Mouse (Mus musculus): Measurements from ENCODE around the gene Bloc1s4. TPM values are rescaled to one million over a fixed set of nuclear protein-coding genes. Genes with fewer than 3 reads are reported as not detected.

The Bloc1s4 gene
- polyA plus RNA-seq, 1 experiment from 2014 or later: 26.1 TPM

DNA sequence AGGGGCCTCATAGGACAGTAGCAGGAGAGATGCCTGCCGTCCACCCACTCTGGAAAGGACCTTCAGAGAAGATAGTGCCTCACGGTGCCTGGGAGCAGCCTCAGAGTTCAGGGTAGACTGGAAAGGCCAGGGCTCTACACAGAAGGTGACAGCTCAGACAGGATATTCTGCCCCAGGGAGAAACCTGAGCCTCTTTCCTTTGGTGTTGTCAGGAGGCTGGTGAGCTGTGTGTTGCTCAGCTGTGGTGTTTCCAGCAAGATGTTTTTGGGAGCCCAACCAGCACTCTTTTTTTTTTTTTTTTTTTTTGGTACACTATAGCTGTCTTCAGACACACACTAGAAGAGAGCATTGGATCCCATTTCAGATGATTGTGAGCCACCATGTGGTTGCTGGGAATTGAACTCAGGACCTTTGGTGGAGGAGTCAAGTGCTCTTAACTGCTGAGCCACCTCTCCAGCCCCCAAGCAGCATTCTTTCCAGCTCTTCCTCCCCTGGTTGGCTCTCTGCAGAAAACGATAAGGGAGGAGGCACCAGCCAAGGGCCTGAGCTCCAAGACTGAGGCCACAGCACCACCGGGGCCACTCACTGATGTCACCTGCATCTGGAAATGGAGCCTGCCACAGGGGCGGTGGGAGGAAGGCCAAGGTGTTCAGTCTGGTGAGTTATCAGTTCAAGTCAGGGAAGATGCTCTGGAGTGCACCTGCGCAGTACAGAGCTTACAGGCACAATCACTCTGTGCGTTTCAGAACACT, 16.4 kb downstream of the Bloc1s4 start:
- DNase-seq (ENCODE audit: low spot score): no peak
- Histone ChIP-seq H3K27me3 (ENCODE audit: control insufficient read depth, insufficient read depth, low read length) (no peaks in the 10 kb centered on the region), H3K4me2 (replicated peaks) (no peak overlapping the region), H3K36me3 (replicated peaks; ENCODE audit: control insufficient read depth, insufficient read depth) (no peaks in the 10 kb centered on the region), H3K9me3 (ENCODE audit: control insufficient read depth, low read length) (no peaks in the 10 kb centered on the region), H3K4me3 (replicated peaks; ENCODE audit: low read length) (no peak overlapping the region), H3K27ac (no peak overlapping the region), H3K9ac (no peak overlapping the region), H3K4me1 (replicated peaks; ENCODE audit: control insufficient read depth, insufficient read depth, low read length) (no peaks in the 10 kb centered on the region)
- WGBS: 77% methylated on average over 7 of the region's 7 CpGs
- no peak for ATAC-seq (ENCODE audit: low FRiP score)

DNA sequence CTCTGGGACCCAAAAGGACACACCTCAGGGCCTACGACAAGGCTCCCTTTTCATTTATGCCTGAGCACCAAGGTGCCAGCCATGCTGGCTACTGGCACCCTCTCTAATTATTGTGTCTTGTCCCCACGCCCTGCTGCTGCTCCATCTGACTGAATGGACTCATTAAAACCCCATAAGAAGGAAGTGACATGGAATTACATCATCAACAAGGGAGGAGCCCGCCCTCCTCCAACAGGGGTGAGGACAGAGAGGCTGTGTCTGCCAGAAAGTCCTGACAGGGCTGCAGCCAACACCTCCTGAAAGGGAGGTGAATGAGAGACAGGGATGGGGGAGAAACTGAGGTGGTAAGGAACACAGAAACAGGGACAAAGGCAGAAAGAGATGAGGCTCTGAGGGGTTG, 17.8 kb downstream of the Bloc1s4 start:
- H3K4me1 ChIP-seq (replicated peaks; ENCODE audit: control insufficient read depth, insufficient read depth, low read length): no peaks in the 10 kb centered on the region
- WGBS: 64% methylated on average over 3 of the region's 3 CpGs
- no peak for DNase-seq (ENCODE audit: low spot score)
- no peak overlapping the region for H3K9ac ChIP-seq
- H3K9me3 ChIP-seq (ENCODE audit: control insufficient read depth, low read length): no peaks in the 10 kb centered on the region
- H3K4me2 ChIP-seq (replicated peaks): no peak overlapping the region
- H3K4me3 ChIP-seq (replicated peaks; ENCODE audit: low read length): no peak overlapping the region
- ATAC-seq (ENCODE audit: low FRiP score): no peak
- H3K27me3 ChIP-seq (ENCODE audit: control insufficient read depth, insufficient read depth, low read length): no peaks in the 10 kb centered on the region
- H3K27ac ChIP-seq: no peak overlapping the region
- H3K36me3 ChIP-seq (replicated peaks; ENCODE audit: control insufficient read depth, insufficient read depth): no peaks in the 10 kb centered on the region

DNA sequence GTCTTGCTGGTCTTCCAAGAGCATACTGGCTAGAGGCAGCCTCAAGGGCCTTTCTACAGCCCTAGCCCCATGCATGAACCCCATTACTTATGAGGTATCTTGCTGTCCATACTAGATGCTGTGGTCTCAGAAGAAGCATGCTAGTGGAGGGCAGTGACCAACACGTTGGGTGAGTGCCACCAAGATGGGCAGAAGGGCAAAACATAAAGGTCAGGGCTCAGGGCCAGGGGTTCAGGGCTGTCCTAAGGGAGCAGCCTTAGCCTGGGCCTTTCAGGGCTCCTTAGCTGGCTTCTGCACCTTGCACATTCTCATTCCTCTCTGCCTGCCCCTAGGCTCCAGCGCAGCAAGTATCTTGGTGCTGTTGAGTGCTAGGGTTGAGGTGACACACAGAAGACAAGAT, 18.5 kb downstream of the Bloc1s4 start:
- H3K9me3 ChIP-seq (ENCODE audit: control insufficient read depth, low read length): no peaks in the 10 kb centered on the region
- DNase-seq (ENCODE audit: low spot score) (no peak), ATAC-seq (ENCODE audit: low FRiP score) (no peak)
- H3K4me2 ChIP-seq (replicated peaks): no peak overlapping the region
- H3K4me1 ChIP-seq (replicated peaks; ENCODE audit: control insufficient read depth, insufficient read depth, low read length): no peaks in the 10 kb centered on the region
- no peak overlapping the region for H3K27ac ChIP-seq
- WGBS: 95% methylated on average over 2 of the region's 2 CpGs
- H3K36me3 ChIP-seq (replicated peaks; ENCODE audit: control insufficient read depth, insufficient read depth): no peaks in the 10 kb centered on the region
- no peaks in the 10 kb centered on the region for H3K27me3 ChIP-seq (ENCODE audit: control insufficient read depth, insufficient read depth, low read length)
- H3K4me3 ChIP-seq (replicated peaks; ENCODE audit: low read length): no peak overlapping the region
- no peak overlapping the region for H3K9ac ChIP-seq

DNA sequence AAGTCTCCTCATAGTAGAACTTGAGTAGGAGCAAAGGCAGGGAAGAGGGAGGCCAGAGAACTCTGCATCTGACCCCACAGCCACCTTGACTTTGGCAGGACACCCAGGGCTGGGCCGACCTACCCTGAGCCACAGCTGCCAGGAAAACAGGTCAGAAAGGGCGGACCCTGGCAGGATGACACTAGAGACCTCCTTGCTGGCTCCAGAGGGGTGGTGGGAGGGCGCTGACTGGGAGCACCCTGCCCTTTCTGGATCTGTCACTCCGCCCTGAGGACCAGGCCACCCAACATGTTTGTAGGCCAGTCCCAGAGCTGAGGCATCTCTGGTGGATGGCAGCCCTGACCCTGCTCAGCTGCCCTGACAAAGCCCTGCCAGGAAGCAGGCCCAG, 19.4 kb downstream of the Bloc1s4 start:
- Histone ChIP-seq H3K4me2 (replicated peaks) (no peak overlapping the region), H3K9ac (no peak overlapping the region), H3K9me3 (ENCODE audit: control insufficient read depth, low read length) (no peaks in the 10 kb centered on the region), H3K4me1 (replicated peaks; ENCODE audit: control insufficient read depth, insufficient read depth, low read length) (no peaks in the 10 kb centered on the region), H3K36me3 (replicated peaks; ENCODE audit: control insufficient read depth, insufficient read depth) (no peaks in the 10 kb centered on the region), H3K27me3 (ENCODE audit: control insufficient read depth, insufficient read depth, low read length) (no peaks in the 10 kb centered on the region), H3K27ac (no peak overlapping the region), H3K4me3 (replicated peaks; ENCODE audit: low read length) (no peak overlapping the region)
- 85% methylated on average over 4 of the region's 4 CpGs for WGBS
- ATAC-seq (ENCODE audit: low FRiP score) (no peak), DNase-seq (ENCODE audit: low spot score) (no peak)

DNA sequence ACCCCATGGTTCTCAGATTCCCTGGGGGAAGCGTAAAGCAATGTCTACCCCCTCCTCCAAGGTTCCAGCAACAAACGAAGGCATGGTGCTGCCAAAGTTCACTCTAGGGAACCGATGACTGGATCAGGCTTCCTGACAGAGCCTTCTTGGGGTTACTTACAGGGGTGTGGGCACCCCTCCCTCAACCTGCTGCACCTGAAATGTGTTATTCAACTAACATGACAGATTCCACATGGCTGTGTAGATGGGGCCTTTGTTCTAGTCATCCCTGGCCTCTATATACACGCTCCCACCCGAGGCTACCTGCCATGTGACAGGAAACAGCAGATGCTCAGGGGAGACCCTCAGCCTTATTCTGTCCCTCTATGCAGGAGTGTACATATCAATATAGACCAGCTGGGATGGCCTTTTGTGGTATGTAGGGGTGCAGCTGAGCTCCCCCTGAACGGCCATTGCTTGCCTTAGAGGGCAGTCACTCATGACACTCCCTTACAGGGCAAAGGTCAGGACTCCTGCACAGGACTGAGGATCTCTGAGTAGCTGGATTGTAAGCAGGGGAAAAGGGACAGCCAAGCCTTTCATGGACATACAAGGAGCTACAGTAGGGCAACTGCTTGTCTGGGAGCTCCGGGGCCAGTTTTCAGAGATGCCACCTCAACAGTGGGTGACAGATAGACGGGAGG, 19.9 kb downstream of the Bloc1s4 start:
- Histone ChIP-seq H3K4me2 (replicated peaks) (no peak overlapping the region), H3K4me1 (replicated peaks; ENCODE audit: control insufficient read depth, insufficient read depth, low read length) (no peaks in the 10 kb centered on the region), H3K4me3 (replicated peaks; ENCODE audit: low read length) (no peak overlapping the region), H3K27me3 (ENCODE audit: control insufficient read depth, insufficient read depth, low read length) (no peaks in the 10 kb centered on the region), H3K27ac (no peak overlapping the region), H3K9ac (no peak overlapping the region), H3K36me3 (replicated peaks; ENCODE audit: control insufficient read depth, insufficient read depth) (no peaks in the 10 kb centered on the region), H3K9me3 (ENCODE audit: control insufficient read depth, low read length) (no peaks in the 10 kb centered on the region)
- DNase-seq (ENCODE audit: low spot score) (no peak), ATAC-seq (ENCODE audit: low FRiP score) (no peak)
- WGBS: 74% methylated on average over 8 of the region's 8 CpGs

DNA sequence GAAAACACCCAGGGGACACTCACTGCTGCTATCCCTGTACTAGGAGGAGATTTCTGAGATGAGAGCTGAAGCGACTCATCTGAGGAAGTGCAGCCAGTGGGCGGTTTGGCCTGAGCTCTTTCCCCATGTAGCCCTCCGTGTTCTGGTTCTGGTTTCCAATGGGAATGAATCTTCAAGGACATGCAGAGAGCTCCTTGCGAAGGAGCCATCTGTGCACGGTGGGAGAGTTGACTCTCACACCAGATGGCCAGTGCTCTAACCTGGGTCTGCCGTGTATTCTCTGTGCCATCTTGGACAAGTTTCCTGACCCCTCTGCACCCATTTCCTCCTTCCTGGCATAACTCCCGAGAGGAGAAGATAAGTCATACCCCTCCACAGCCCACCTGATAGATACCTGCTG, 20.7 kb downstream of the Bloc1s4 start:
- DNase-seq (ENCODE audit: low spot score) (no peak), ATAC-seq (ENCODE audit: low FRiP score) (no peak)
- Histone ChIP-seq H3K4me3 (replicated peaks; ENCODE audit: low read length) (no peak overlapping the region), H3K27me3 (ENCODE audit: control insufficient read depth, insufficient read depth, low read length) (no peaks in the 10 kb centered on the region), H3K4me2 (replicated peaks) (no peak overlapping the region), H3K36me3 (replicated peaks; ENCODE audit: control insufficient read depth, insufficient read depth) (no peaks in the 10 kb centered on the region), H3K27ac (no peak overlapping the region), H3K9me3 (ENCODE audit: control insufficient read depth, low read length) (no peaks in the 10 kb centered on the region), H3K9ac (no peak overlapping the region), H3K4me1 (replicated peaks; ENCODE audit: control insufficient read depth, insufficient read depth, low read length) (no peaks in the 10 kb centered on the region)
- WGBS: 74% methylated on average over 7 of the region's 7 CpGs

DNA sequence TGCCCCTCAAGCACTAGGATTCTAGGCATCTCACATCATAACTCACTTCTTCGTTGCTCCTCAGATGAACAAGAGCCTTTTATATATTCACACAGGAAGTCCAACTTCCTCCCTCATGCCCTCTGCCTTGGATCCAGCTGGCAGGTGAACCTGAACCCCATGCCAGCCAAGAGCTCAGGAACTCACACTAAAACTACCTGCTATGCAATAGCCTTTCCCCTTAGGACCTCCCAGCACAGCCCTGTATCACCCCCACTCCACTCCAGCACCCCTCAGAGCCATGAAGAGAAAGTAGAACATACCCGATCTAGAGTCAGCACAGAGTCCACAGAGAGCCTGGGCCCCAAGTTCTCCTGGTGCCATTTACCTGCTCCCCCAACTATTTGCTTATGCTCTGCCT, 21.3 kb downstream of the Bloc1s4 start:
- no peak for DNase-seq (ENCODE audit: low spot score)
- 77% methylated on average over 2 of the region's 2 CpGs for WGBS

DNA sequence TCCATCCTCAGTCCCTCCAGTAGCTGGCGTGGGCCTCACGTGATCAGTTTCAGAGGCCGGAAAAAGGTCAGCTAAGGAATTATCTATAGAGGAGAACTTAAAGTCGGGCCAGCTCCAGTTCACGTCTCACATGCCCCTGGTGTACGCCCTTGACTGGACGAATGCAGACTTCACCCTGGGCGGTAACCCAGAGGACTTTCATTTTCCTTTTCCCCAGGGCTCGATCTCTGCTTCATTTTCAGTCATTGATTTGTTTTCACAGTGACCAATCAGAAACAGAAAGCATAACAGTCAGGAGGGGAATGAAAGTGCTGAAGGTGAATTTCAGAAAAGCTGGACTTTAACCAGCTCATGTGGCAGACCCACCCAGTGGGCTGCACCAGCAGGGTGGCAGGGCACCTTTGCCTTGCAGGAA, 22.1 kb downstream of the Bloc1s4 start:
- no peaks in the 10 kb centered on the region for H3K4me1 ChIP-seq (replicated peaks; ENCODE audit: control insufficient read depth, insufficient read depth, low read length)
- H3K9ac ChIP-seq: no peak overlapping the region
- ATAC-seq (ENCODE audit: low FRiP score) (no peak), DNase-seq (ENCODE audit: low spot score) (no peak)
- no peak overlapping the region for H3K27ac ChIP-seq
- WGBS: 80% methylated on average over 9 of the region's 9 CpGs
- no peaks in the 10 kb centered on the region for H3K27me3 ChIP-seq (ENCODE audit: control insufficient read depth, insufficient read depth, low read length)
- no peak overlapping the region for H3K4me2 ChIP-seq (replicated peaks)
- H3K4me3 ChIP-seq (replicated peaks; ENCODE audit: low read length): no peak overlapping the region
- no peaks in the 10 kb centered on the region for H3K9me3 ChIP-seq (ENCODE audit: control insufficient read depth, low read length)
- H3K36me3 ChIP-seq (replicated peaks; ENCODE audit: control insufficient read depth, insufficient read depth): no peaks in the 10 kb centered on the region

More for the DNA sequence above, 21.3 kb downstream of the Bloc1s4 start:
- Histone ChIP-seq H3K4me2 (replicated peaks) (no peak overlapping the region), H3K4me3 (replicated peaks; ENCODE audit: low read length) (no peak overlapping the region), H3K36me3 (replicated peaks; ENCODE audit: control insufficient read depth, insufficient read depth) (no peaks in the 10 kb centered on the region), H3K27me3 (ENCODE audit: control insufficient read depth, insufficient read depth, low read length) (no peaks in the 10 kb centered on the region), H3K4me1 (replicated peaks; ENCODE audit: control insufficient read depth, insufficient read depth, low read length) (no peaks in the 10 kb centered on the region), H3K9ac (no peak overlapping the region), H3K9me3 (ENCODE audit: control insufficient read depth, low read length) (no peaks in the 10 kb centered on the region), H3K27ac (no peak overlapping the region)
- ATAC-seq (ENCODE audit: low FRiP score): no peak

DNA sequence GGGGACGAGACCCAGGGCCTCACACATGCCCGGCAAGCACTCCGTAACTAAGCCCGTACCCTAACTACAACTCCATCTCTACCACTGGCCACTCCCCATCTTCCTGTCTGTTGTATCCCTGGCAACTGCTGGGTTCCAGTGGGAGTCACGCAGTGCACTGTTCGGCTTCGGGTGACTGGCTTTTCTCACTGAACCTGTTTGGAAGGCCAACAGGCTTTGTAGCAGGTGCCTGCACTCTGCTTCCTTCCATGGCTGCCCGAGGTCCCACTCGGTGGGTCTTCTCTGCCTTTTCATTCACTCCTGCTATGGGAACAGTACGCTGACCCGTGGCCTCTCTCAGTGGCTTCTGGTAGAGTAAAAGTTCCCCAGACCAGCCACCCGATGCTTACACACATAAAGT, 22.6 kb downstream of the Bloc1s4 start:
- 65% methylated on average over 12 of the region's 12 CpGs for WGBS
- Histone ChIP-seq H3K27me3 (ENCODE audit: control insufficient read depth, insufficient read depth, low read length) (no peaks in the 10 kb centered on the region), H3K9me3 (ENCODE audit: control insufficient read depth, low read length) (no peaks in the 10 kb centered on the region), H3K4me2 (replicated peaks) (no peak overlapping the region), H3K9ac (no peak overlapping the region), H3K4me1 (replicated peaks; ENCODE audit: control insufficient read depth, insufficient read depth, low read length) (no peaks in the 10 kb centered on the region), H3K27ac (no peak overlapping the region), H3K36me3 (replicated peaks; ENCODE audit: control insufficient read depth, insufficient read depth) (no peaks in the 10 kb centered on the region), H3K4me3 (replicated peaks; ENCODE audit: low read length) (no peak overlapping the region)
- DNase-seq (ENCODE audit: low spot score) (no peak), ATAC-seq (ENCODE audit: low FRiP score) (no peak)
